Mouse (Mus musculus) hindlimb bud, embryonic 11.5 days (tissue): ENCODE data around the gene Tfcp2.

Source experiments
- DNase-seq: peaks from one replicate; pipeline ENCODE4 v3.0.0-alpha.2; 2012; ENCODE audit warnings: low read depth, low spot score; ENCODE audit errors: extremely low spot score

Gene Tfcp2

DNA sequence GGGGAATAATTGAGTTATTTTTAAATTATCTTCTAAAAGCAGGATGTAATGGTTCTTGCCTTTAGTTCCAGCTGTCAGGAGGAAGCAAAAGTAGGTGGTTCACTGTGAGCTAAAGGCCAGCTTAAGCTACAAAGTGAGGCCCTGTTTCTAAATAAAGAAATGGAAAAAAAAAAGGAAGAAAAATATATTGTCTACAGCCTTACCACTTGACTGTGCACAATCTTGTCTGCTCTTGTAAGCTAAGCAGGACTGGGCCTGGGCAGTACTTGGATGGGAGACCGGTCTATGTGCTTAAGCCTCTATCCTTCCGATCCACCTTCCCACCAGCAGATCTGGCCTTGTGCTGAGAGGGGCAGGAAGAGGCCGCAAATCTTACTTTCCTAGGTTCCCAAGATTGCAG is 102.3 kb downstream of the Tfcp2 start:
- no peak for DNase-seq

- DNase-seq: no peak
These were observed 103.2 kb downstream of the Tfcp2 start for GRCm38 (mm10) chr15:100448572-100448971.
